Mouse (Mus musculus): ENCODE results near the gene Ormdl3. TPM values are rescaled to one million over a fixed set of nuclear protein-coding genes. Genes with fewer than 3 reads are reported as not detected.

Gene Ormdl3
- polyA plus RNA-seq, 1 experiment = 55.6 TPM

DNA sequence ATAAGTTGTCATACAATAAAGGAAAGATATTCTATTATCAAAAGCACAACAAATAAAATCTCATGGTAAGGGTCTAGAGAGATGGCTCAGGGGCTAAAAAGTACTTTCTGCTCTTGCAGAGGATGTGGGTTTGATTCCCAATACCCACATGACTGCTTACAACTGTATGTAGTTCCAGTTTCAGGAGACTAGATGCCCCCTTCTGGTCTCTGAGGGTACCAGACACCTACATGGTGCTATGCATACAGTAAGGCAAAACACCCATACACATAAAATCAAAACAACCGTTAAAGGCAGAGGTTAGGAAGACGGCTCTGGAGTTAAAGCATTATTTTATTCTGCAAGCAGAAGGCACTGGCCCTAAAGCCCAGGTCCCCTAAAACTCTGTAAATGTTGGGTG is 16.8 kb upstream of the Ormdl3 start:
- no peak for DNase-seq
- TF ChIP-seq POLR2A (IDR thresholded peaks at IDR 0.05; ENCODE audit: borderline replicate concordance, extremely low read depth, low read depth, low read length) (no peak), CTCF (IDR thresholded peaks at IDR 0.05; ENCODE audit: insufficient read depth, low read length) (no peak)

DNA sequence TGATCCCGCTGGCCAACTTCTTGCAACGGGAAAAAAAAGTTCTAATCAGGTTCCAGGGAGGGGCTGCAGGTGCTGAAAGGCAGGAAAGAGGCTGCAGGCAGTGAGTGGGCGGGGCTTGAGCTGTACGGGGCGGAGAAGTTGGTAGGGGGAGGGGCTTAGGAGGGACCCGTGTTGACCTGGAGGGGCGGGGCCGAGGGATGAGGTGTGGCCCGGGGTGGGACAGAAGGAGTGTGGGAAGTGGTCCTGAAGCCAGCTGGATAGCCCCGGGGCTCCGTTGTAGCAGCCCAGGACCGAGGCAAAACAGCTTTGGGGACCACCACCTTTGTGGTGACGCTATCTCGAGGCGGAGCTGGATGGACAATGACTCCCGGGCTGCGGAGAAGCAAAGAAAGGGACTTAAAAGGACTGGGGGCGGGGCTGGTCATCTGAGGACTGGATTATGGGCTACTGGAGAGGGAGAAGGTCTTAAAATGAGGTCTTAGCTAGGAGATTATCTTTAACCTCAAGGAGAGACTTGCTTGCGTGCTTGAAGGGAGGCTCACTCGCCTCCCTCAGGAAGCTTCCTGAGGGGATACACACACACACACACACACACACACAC is 15.0 kb upstream of the Ormdl3 start:
- no peak for DNase-seq
- no peak for TF ChIP-seq CTCF (IDR thresholded peaks at IDR 0.05; ENCODE audit: insufficient read depth, low read length)
- TF ChIP-seq POLR2A (IDR thresholded peaks at IDR 0.05; ENCODE audit: borderline replicate concordance, extremely low read depth, low read depth, low read length) = no peak
- WGBS = 2% methylated on average over 20 of the region's 20 CpGs
- no peaks in the 10 kb centered on the region for H3K4me1 ChIP-seq (ENCODE audit: control insufficient read depth, insufficient read depth, low read length)
- H3K4me3 ChIP-seq (replicated peaks; ENCODE audit: extremely low read depth, low read depth, low read length) = peak overlapping the region; percentile 16

More for the DNA sequence above, 16.8 kb upstream of the Ormdl3 start:
- Histone ChIP-seq H3K4me1 (ENCODE audit: control insufficient read depth, insufficient read depth, low read length) (no peaks in the 10 kb centered on the region), H3K4me3 (replicated peaks; ENCODE audit: extremely low read depth, low read depth, low read length) (no peak overlapping the region)
- 73% methylated on average over 2 of the region's 2 CpGs for WGBS

DNA sequence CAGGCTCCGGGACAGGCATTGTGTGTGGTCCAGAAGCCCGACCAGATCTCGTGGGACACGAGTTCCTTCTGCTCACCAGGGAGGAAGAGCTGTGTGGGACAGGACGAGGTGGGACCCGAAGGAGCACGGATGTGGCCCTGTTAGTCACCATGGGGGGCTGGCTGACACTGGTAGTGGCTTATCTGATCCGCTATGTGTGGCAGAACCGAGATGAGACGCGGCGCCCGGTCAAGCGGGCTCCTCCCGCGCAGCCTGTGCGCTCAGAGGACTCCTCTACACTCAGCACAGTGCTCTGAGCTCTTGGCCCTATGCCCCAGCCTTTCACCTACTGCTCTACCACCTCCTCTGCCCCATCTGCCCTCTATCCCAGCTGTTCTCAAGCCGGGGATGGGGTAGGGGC is 12.1 kb upstream of the Ormdl3 start:
- no peak for DNase-seq
- TF ChIP-seq POLR2A (IDR thresholded peaks at IDR 0.05; ENCODE audit: borderline replicate concordance, extremely low read depth, low read depth, low read length) = no peak
- no peak for TF ChIP-seq CTCF (IDR thresholded peaks at IDR 0.05; ENCODE audit: insufficient read depth, low read length)
- H3K4me3 ChIP-seq (replicated peaks; ENCODE audit: extremely low read depth, low read depth, low read length) = no peak overlapping the region
- H3K4me1 ChIP-seq (ENCODE audit: control insufficient read depth, insufficient read depth, low read length) = no peaks in the 10 kb centered on the region
- WGBS = 28% methylated on average over 18 of the region's 18 CpGs

DNA sequence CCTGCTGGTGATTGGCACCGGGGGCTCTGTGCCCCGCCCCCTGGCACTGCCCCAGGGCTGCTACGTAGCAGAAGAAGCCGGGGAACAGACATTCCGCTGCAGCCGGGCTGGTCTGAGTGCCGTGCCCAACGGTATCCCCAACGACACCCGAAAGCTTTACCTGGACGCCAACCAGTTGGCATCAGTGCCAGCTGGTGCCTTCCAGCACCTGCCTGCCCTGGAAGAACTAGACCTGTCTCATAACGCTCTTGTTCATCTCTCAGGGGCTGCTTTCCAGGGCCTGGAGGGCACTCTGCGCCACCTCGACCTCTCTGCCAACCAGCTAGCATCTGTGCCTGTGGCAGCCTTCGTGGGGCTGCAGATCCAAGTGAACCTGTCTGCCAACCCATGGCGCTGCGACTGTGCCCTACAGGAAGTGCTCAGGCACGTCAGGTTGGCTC is 11.7 kb upstream of the Ormdl3 start:
- Histone ChIP-seq H3K4me3 (replicated peaks; ENCODE audit: extremely low read depth, low read depth, low read length) (no peak overlapping the region), H3K4me1 (ENCODE audit: control insufficient read depth, insufficient read depth, low read length) (no peaks in the 10 kb centered on the region)
- DNase-seq = no peak
- WGBS = 44% methylated on average over 18 of the region's 18 CpGs
- TF ChIP-seq POLR2A (IDR thresholded peaks at IDR 0.05; ENCODE audit: borderline replicate concordance, extremely low read depth, low read depth, low read length) (no peak), CTCF (IDR thresholded peaks at IDR 0.05; ENCODE audit: insufficient read depth, low read length) (no peak)

DNA sequence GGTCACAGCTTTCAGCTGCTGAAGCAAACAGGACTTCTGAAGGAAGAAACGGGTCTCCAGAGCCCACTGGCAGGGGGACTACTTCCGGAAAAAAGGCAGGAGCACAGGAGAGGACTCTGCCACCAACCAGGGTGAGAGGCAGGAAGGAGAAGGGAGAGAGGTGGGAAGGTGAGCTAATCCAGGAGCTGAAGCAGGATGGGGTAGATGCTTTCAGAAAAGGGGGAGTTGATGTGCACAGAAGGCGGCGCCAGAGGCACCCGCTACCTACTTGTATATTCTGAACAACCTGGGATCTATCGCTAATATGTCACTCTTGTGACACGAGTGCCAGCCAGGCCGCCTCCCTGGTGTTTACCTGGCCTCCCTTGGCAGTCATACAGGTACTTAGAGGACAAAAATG is 10.8 kb upstream of the Ormdl3 start, which contains the start of gene Lrrc3c:
Lrrc3c (plus strand) TSS at position 301 of the 400 bp plus-strand sequence.
- Histone ChIP-seq H3K4me1 (ENCODE audit: control insufficient read depth, insufficient read depth, low read length) (no peaks in the 10 kb centered on the region), H3K4me3 (replicated peaks; ENCODE audit: extremely low read depth, low read depth, low read length) (no peak within 1 kb of the TSS)
- WGBS = 72% methylated on average over 8 of the region's 8 CpGs
- TF ChIP-seq POLR2A (IDR thresholded peaks at IDR 0.05; ENCODE audit: borderline replicate concordance, extremely low read depth, low read depth, low read length) (no peak), CTCF (IDR thresholded peaks at IDR 0.05; ENCODE audit: insufficient read depth, low read length) (no peak)
- DNase-seq = no peak

DNA sequence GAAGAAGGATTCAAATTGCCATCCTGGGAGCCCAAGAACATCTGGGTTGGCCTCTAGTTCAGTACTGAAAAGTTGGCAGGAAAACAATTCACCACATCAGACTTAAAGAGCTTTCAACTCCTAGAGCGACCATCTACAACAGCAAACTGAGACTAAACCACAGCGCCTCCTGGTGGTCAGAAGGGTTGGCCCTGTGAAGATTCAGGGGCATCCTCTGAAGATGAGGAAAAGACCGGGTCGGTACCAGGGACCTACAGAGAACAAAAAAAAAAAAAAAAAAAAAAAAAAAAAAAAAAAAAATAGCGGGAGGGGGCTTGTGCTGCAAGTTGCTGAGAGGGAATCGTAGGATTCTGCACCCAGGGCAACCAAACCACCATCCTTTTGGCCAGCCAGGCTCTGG is 10.2 kb upstream of the Ormdl3 start:
- no peak overlapping the region for H3K4me3 ChIP-seq (replicated peaks; ENCODE audit: extremely low read depth, low read depth, low read length)
- WGBS = 17% methylated on average over 6 of the region's 6 CpGs
- no peak for TF ChIP-seq POLR2A (IDR thresholded peaks at IDR 0.05; ENCODE audit: borderline replicate concordance, extremely low read depth, low read depth, low read length)
- TF ChIP-seq CTCF (IDR thresholded peaks at IDR 0.05; ENCODE audit: insufficient read depth, low read length) = peak; percentile 78
- no peaks in the 10 kb centered on the region for H3K4me1 ChIP-seq (ENCODE audit: control insufficient read depth, insufficient read depth, low read length)
- peak; percentile 65 for DNase-seq

DNA sequence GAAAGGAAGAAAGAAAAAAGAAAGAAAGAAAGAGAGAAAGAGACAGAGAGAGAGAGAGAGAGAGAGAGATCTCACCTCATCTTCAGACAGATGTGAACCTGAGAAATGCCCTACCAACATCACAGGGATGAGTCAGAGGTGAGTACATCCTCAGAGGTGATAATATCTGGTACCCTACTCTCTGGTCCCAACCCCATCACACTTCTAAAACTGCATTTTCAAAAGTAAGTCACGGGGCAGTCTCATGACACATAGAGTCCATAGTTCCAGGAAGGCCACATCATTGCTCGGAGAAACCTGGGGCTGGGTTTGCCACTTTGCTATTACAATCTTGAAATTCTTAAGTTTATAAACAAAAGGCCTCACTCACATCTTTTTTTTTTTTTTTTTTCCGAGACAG is 8.8 kb upstream of the Ormdl3 start:
- TF ChIP-seq POLR2A (IDR thresholded peaks at IDR 0.05; ENCODE audit: borderline replicate concordance, extremely low read depth, low read depth, low read length) (no peak), CTCF (IDR thresholded peaks at IDR 0.05; ENCODE audit: insufficient read depth, low read length) (no peak)
- Histone ChIP-seq H3K4me3 (replicated peaks; ENCODE audit: extremely low read depth, low read depth, low read length) (no peak overlapping the region), H3K4me1 (ENCODE audit: control insufficient read depth, insufficient read depth, low read length) (no peaks in the 10 kb centered on the region)
- no peak for DNase-seq
- WGBS = 68% methylated on average over 3 of the region's 3 CpGs

DNA sequence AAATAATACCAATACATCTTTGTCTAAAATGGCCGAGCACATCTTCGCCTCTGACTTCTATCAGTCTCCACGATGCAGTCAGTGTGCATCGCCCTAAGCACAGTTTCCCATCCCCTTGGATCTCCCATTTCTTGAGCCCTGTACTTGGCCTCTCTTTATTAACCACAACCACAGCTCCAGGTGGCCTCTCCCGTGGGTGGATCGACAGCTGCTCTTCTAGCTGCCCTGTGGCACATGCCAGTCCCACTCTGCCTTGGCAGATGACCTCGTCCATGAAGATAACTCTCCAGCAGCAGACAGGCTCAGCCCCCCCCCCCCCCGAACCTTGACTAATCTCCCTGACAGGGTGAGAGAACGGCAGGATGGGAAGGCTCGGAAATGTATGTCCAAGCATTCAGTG is 8.3 kb upstream of the Ormdl3 start:
- Histone ChIP-seq H3K4me1 (ENCODE audit: control insufficient read depth, insufficient read depth, low read length) (no peaks in the 10 kb centered on the region), H3K4me3 (replicated peaks; ENCODE audit: extremely low read depth, low read depth, low read length) (no peak overlapping the region)
- no peak for TF ChIP-seq POLR2A (IDR thresholded peaks at IDR 0.05; ENCODE audit: borderline replicate concordance, extremely low read depth, low read depth, low read length)
- no peak for TF ChIP-seq CTCF (IDR thresholded peaks at IDR 0.05; ENCODE audit: insufficient read depth, low read length)
- DNase-seq = no peak
- WGBS = 75% methylated on average over 10 of the region's 10 CpGs

DNA sequence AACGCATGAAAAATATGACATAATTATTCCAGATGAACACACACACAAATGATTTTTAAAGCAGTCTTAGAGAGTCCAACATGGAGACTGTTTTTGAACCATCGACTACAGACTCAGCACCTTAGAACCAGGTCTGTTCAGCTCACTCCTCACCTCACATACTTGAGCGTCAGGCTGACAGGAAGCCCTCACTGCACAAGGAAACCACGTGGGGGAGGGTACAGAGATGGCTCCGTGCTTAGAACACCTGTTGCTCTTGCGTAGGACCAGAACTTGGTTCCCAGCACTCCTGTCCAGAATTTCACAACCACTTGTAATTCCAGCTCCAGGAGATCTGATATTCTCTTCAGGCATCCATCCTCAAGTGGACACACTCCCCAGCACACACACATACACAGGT is 7.9 kb upstream of the Ormdl3 start:
- no peak overlapping the region for H3K4me3 ChIP-seq (replicated peaks; ENCODE audit: extremely low read depth, low read depth, low read length)
- DNase-seq = no peak
- WGBS = 61% methylated on average over 6 of the region's 6 CpGs

More for the DNA sequence above, 7.9 kb upstream of the Ormdl3 start:
- H3K4me1 ChIP-seq (ENCODE audit: control insufficient read depth, insufficient read depth, low read length) = no peaks in the 10 kb centered on the region
- TF ChIP-seq CTCF (IDR thresholded peaks at IDR 0.05; ENCODE audit: insufficient read depth, low read length) = no peak
- TF ChIP-seq POLR2A (IDR thresholded peaks at IDR 0.05; ENCODE audit: borderline replicate concordance, extremely low read depth, low read depth, low read length) = no peak
